Mouse (Mus musculus) liver, adult 2 months (tissue): Measurements from ENCODE around the gene Cygb.

Experiments used
- CTCF ChIP-seq: fragments of 200-500 bp; IDR thresholded peaks from 2 replicates; pipeline ENCODE4 v1.5.1; 2011; ENCODE audit warnings: low read depth, low read length, control low read depth
- POLR2A ChIP-seq: fragments of 200-500 bp; IDR thresholded peaks from 2 replicates; pipeline ENCODE4 v1.6.1; 2011; ENCODE audit warnings: low read length, control low read depth; ENCODE audit not compliant: insufficient read depth; ENCODE audit errors: extremely low read depth

DNA sequence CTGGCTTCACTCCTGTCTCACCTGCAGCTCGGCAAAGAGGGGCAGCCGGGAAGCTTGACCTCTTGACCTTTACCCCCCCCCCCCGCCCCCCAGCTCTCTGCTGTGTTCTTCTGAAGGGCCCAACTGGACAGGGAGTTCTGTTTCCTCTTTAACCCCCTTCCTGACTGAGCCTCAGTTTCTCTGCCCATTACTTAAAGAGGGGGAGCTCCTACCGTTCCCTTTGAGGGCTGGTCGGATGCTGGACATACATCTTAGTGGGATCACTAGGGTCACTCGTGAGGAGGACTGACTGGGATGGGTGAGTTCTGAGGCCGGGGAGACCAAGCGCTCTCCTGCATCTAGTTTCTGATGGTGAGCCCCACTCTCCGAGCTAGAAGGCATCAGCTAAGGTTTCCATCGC is 879 bp downstream of the Cygb start, which contains the start of gene Prcd:
- TF ChIP-seq POLR2A (no peak), CTCF (no peak)
